Mouse (Mus musculus): ENCODE results near the gene Igfbp4. TPM values are rescaled to one million over a fixed set of nuclear protein-coding genes. Genes with fewer than 3 reads are reported as not detected.
A peak's percentile ranks its signal among the peaks of the same experiment; 100 is the strongest.

The Igfbp4 gene
- polyA plus RNA-seq, 1 experiment from 2014 or later = 799 TPM

- H3K9ac ChIP-seq (ENCODE audit: low read length) = no peak overlapping the region
- peaks cover 20% of the 10 kb centered on the region for H3K36me3 ChIP-seq (ENCODE audit: control insufficient read depth, insufficient read depth, low read length)
- H3K4me1 ChIP-seq (ENCODE audit: control insufficient read depth, insufficient read depth, low read length) = peaks cover 51% of the 10 kb centered on the region
- ATAC-seq (ENCODE audit: insufficient number of reproducible peaks, low FRiP score, low TSS enrichment, low read depth) (no peak), DNase-seq (ENCODE audit: low spot score) (no peak)
- no peaks in the 10 kb centered on the region for H3K27me3 ChIP-seq (ENCODE audit: control insufficient read depth, insufficient read depth, low read length)
- peak overlapping the region; percentile 29 for H3K4me3 ChIP-seq (ENCODE audit: low read depth, low read length)
- H3K9me3 ChIP-seq (ENCODE audit: control insufficient read depth, low read length) = no peaks in the 10 kb centered on the region
- H3K27ac ChIP-seq (replicated peaks; ENCODE audit: low read depth, low read length) = 0 out of 2 replicates have a peak overlapping the region, but pooled peaks have one; percentile 0
- H3K4me2 ChIP-seq (ENCODE audit: low read depth, severe bottlenecking) = peak overlapping the region; percentile 50
- 71% methylated on average over 12 of the region's 12 CpGs for WGBS
These were observed 4.3 kb downstream of the Igfbp4 start for GRCm38 (mm10) chr11:99045159-99045889.

GRCm38 (mm10) chr11:99047120-99047519 lies 6.1 kb downstream of the Igfbp4 start:
- H3K9me3 ChIP-seq (ENCODE audit: control insufficient read depth, low read length) = no peaks in the 10 kb centered on the region
- H3K4me2 ChIP-seq (ENCODE audit: low read depth, severe bottlenecking) = peak overlapping the region; percentile 50; the same call in 1 of the 2 replicates
- H3K27me3 ChIP-seq (ENCODE audit: control insufficient read depth, insufficient read depth, low read length) = no peaks in the 10 kb centered on the region
- peak overlapping the region; percentile 12; the same call in 1 of the 2 replicates for H3K9ac ChIP-seq (ENCODE audit: low read length)
- H3K4me3 ChIP-seq (ENCODE audit: low read depth, low read length) = no peak overlapping the region
- peaks cover 30% of the 10 kb centered on the region for H3K36me3 ChIP-seq (ENCODE audit: control insufficient read depth, insufficient read depth, low read length)
- 18% methylated on average over 5 of the region's 5 CpGs for WGBS
- H3K4me1 ChIP-seq (ENCODE audit: control insufficient read depth, insufficient read depth, low read length) = peaks cover 48% of the 10 kb centered on the region
- DNase-seq (ENCODE audit: low spot score) (peak; percentile 62), ATAC-seq (ENCODE audit: insufficient number of reproducible peaks, low FRiP score, low TSS enrichment, low read depth) (0 out of 2 replicates have a peak, but pooled peaks have one; percentile 22)
- peak overlapping the region; percentile 81 for H3K27ac ChIP-seq (replicated peaks; ENCODE audit: low read depth, low read length)

DNA sequence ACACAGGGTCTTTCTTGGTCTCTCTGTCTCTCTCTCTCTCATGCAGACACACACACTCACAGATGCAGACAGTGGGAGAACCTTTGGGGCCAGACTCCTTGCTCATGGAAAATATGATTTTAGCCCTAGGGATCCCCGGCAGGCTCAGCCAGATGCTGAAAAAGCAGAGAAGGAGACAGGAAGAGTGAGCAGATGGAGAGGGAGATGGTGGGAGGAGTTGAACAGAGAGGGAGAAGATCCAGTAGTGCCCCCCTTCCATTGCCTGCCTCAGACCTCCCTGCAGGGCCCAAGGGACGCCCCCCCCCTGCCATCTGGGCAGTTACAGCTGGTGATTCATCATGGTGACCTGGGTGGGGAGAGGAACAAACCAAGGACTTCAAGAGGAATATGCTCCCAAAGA lies 6.6 kb downstream of the Igfbp4 start:
- Histone ChIP-seq H3K4me2 (ENCODE audit: low read depth, severe bottlenecking) (peak overlapping the region; percentile 50; the same call in 1 of the 2 replicates), H3K36me3 (ENCODE audit: control insufficient read depth, insufficient read depth, low read length) (peaks cover 31% of the 10 kb centered on the region), H3K4me1 (ENCODE audit: control insufficient read depth, insufficient read depth, low read length) (peaks cover 45% of the 10 kb centered on the region), H3K9me3 (ENCODE audit: control insufficient read depth, low read length) (no peaks in the 10 kb centered on the region), H3K27ac (replicated peaks; ENCODE audit: low read depth, low read length) (peak overlapping the region; percentile 81), H3K4me3 (ENCODE audit: low read depth, low read length) (no peak overlapping the region), H3K27me3 (ENCODE audit: control insufficient read depth, insufficient read depth, low read length) (no peaks in the 10 kb centered on the region), H3K9ac (ENCODE audit: low read length) (peak overlapping the region; percentile 12; the same call in 1 of the 2 replicates)
- 50% methylated on average over 2 of the region's 2 CpGs for WGBS
- DNase-seq (ENCODE audit: low spot score) (no peak), ATAC-seq (ENCODE audit: insufficient number of reproducible peaks, low FRiP score, low TSS enrichment, low read depth) (0 out of 2 replicates have a peak, but pooled peaks have one; percentile 8)

DNA sequence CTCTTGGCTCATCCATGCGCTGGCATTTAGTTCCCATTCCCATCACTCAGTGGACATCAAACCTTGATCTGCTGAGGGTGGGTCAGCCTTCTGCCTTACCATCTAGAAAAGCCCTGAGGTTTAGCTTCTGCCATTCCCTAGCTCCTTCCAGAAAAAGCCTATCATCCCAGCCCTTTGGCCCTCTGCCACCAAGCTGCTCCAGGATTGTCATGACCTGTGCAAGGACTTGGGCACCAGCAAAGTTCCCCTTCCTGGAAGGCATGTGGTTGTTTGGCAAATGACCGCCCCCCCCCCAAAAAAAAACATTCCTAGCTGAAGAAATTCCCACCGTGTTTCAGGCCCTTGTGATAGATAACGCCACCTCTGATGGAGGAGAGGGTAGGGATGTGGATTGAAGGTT lies 14.1 kb downstream of the Igfbp4 start:
- no peaks in the 10 kb centered on the region for H3K27me3 ChIP-seq (ENCODE audit: control insufficient read depth, insufficient read depth, low read length)
- DNase-seq (ENCODE audit: low spot score) (no peak), ATAC-seq (ENCODE audit: insufficient number of reproducible peaks, low FRiP score, low TSS enrichment, low read depth) (0 out of 2 replicates have a peak, but pooled peaks have one; percentile 2)
- H3K9me3 ChIP-seq (ENCODE audit: control insufficient read depth, low read length) = no peaks in the 10 kb centered on the region
- no peak overlapping the region for H3K4me2 ChIP-seq (ENCODE audit: low read depth, severe bottlenecking)
- peak overlapping the region; percentile 76 for H3K27ac ChIP-seq (replicated peaks; ENCODE audit: low read depth, low read length)
- H3K9ac ChIP-seq (ENCODE audit: low read length) = no peak overlapping the region
- peaks cover 12% of the 10 kb centered on the region for H3K36me3 ChIP-seq (ENCODE audit: control insufficient read depth, insufficient read depth, low read length)
- peaks cover 18% of the 10 kb centered on the region for H3K4me1 ChIP-seq (ENCODE audit: control insufficient read depth, insufficient read depth, low read length)
- 22% methylated on average over 4 of the region's 4 CpGs for WGBS
- H3K4me3 ChIP-seq (ENCODE audit: low read depth, low read length) = no peak overlapping the region

DNA sequence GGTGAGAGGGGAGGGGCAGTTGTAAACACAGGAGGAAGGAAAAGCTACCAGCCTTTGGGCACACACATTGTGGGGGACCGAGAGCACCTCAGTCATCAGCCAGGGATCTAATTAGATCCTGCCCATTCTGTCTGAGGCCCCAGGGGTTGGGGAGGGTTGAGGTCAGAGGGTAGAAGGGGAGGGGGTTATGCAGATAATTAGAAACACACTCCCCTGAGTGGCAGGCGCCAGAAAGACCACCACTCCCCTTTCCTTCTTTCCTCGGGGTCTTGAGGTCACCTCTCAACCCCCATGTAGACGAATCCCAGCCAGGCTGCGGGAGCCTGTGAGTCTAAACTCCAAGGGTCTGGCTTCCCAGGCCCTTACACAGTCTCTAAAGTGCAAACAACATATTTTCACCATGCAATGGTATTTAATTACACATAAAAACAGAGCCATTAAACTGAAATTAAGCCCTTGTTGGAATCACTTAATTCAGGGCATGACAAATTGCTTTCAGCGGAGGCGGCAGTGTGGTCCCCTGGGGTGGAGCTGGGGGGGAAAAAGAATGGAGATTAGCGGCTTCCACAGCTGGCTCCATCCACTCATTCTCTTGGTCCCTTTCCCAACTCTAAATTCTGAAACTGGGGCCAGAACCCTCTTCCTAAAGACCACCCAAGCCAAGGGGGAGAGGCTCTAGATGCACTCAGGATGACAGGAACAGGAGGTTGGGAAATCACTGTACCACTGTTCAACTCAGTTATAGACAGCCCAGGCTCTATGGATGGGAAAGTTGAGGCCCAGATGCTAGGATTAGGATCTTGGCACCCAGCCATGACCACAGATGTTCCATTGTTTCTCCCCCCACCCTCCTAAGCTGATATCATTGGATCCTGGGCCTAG lies 14.8 kb downstream of the Igfbp4 start:
- Histone ChIP-seq H3K9ac (ENCODE audit: low read length) (no peak overlapping the region), H3K4me3 (ENCODE audit: low read depth, low read length) (no peak overlapping the region), H3K4me1 (ENCODE audit: control insufficient read depth, insufficient read depth, low read length) (peaks cover 22% of the 10 kb centered on the region), H3K36me3 (ENCODE audit: control insufficient read depth, insufficient read depth, low read length) (peaks cover 12% of the 10 kb centered on the region), H3K9me3 (ENCODE audit: control insufficient read depth, low read length) (no peaks in the 10 kb centered on the region), H3K27ac (replicated peaks; ENCODE audit: low read depth, low read length) (peak overlapping the region; percentile 76), H3K27me3 (ENCODE audit: control insufficient read depth, insufficient read depth, low read length) (no peaks in the 10 kb centered on the region), H3K4me2 (ENCODE audit: low read depth, severe bottlenecking) (no peak overlapping the region)
- 4% methylated on average over 8 of the region's 8 CpGs for WGBS
- DNase-seq (ENCODE audit: low spot score) (peak; percentile 86), ATAC-seq (ENCODE audit: insufficient number of reproducible peaks, low FRiP score, low TSS enrichment, low read depth) (peak; percentile 87)

GRCm38 (mm10) chr11:99060435-99060834 lies 19.4 kb downstream of the Igfbp4 start:
- Histone ChIP-seq H3K9ac (ENCODE audit: low read length) (no peak overlapping the region), H3K9me3 (ENCODE audit: control insufficient read depth, low read length) (no peaks in the 10 kb centered on the region), H3K4me1 (ENCODE audit: control insufficient read depth, insufficient read depth, low read length) (peaks cover 30% of the 10 kb centered on the region), H3K27me3 (ENCODE audit: control insufficient read depth, insufficient read depth, low read length) (no peaks in the 10 kb centered on the region), H3K36me3 (ENCODE audit: control insufficient read depth, insufficient read depth, low read length) (no peaks in the 10 kb centered on the region), H3K4me2 (ENCODE audit: low read depth, severe bottlenecking) (no peak overlapping the region), H3K27ac (replicated peaks; ENCODE audit: low read depth, low read length) (peak overlapping the region; percentile 58; the same call in 1 of the 2 replicates), H3K4me3 (ENCODE audit: low read depth, low read length) (no peak overlapping the region)
- WGBS = 87% methylated on average over 3 of the region's 3 CpGs
- DNase-seq (ENCODE audit: low spot score) (no peak), ATAC-seq (ENCODE audit: insufficient number of reproducible peaks, low FRiP score, low TSS enrichment, low read depth) (no peak)

GRCm38 (mm10) chr11:99062661-99063060 lies 21.6 kb downstream of the Igfbp4 start:
- no peak overlapping the region for H3K4me3 ChIP-seq (ENCODE audit: low read depth, low read length)
- 85% methylated on average over 7 of the region's 7 CpGs for WGBS
- no peak for DNase-seq (ENCODE audit: low spot score)
- H3K27ac ChIP-seq (replicated peaks; ENCODE audit: low read depth, low read length) = no peak overlapping the region; the same call in 1 of the 2 replicates
- ATAC-seq (ENCODE audit: insufficient number of reproducible peaks, low FRiP score, low TSS enrichment, low read depth) = no peak
- H3K9me3 ChIP-seq (ENCODE audit: control insufficient read depth, low read length) = no peaks in the 10 kb centered on the region
- no peak overlapping the region for H3K4me2 ChIP-seq (ENCODE audit: low read depth, severe bottlenecking)
- H3K27me3 ChIP-seq (ENCODE audit: control insufficient read depth, insufficient read depth, low read length) = no peaks in the 10 kb centered on the region
- H3K9ac ChIP-seq (ENCODE audit: low read length) = no peak overlapping the region
- H3K36me3 ChIP-seq (ENCODE audit: control insufficient read depth, insufficient read depth, low read length) = no peaks in the 10 kb centered on the region
- peaks cover 25% of the 10 kb centered on the region for H3K4me1 ChIP-seq (ENCODE audit: control insufficient read depth, insufficient read depth, low read length)

Measured in limb, embryonic 11.5 days (tissue).